Mouse (Mus musculus) frontal cortex, adult 2 months (tissue): ENCODE data around the gene Sbno2. TPM values are rescaled to one million over a fixed set of nuclear protein-coding genes. Genes with fewer than 3 reads are reported as not detected.
A peak's percentile ranks its signal among the peaks of the same experiment; 100 is the strongest.
"Not testable (repeated sequence)": the region's sequence is repeated elsewhere in the genome, so short reads cannot be mapped to it uniquely, and the experiment has no call there.

Experiments
- DNase-seq, 2 experiments: peaks; one replicate each; pipeline ENCODE4 v3.0.0; 2022; ENCODE audit warnings: low spot score in 1 of 2; ENCODE audit errors: extremely low spot score in 1 of 2
- polyA plus RNA-seq: library from polyadenylated mRNA; depleted of rRNA; stranded (reverse); fragments of >200 nt; gene quantifications from 2 replicates; pipeline ENCODE4 v1.2.3, GENCODE M21; 2012

Gene Sbno2
- polyA plus RNA-seq, 1 experiment, result 26.6 TPM

- DNase-seq, result no peak
Observed at GRCm38 (mm10) chr10:80069251-80069650, 36.1 kb downstream of the Sbno2 start.

- DNase-seq, result no peak
Observed at GRCm38 (mm10) chr10:80063877-80064650, 41.3 kb downstream of the Sbno2 start.

- DNase-seq, result peak in 1 of 2 experiments; percentile 34
Observed at GRCm38 (mm10) chr10:80063104-80063503, 42.3 kb downstream of the Sbno2 start.

GRCm38 (mm10) chr10:80057683-80058326 lies 47.6 kb downstream of the Sbno2 start:
- DNase-seq, result peak in 1 of 2 experiments; percentile 28

- no peak for DNase-seq
Observed at GRCm38 (mm10) chr10:80056976-80057682, 48.2 kb downstream of the Sbno2 start.

GRCm38 (mm10) chr10:80056506-80056905 lies 48.9 kb downstream of the Sbno2 start:
- DNase-seq, result no peak

GRCm38 (mm10) chr10:80055891-80056290 lies 49.5 kb downstream of the Sbno2 start:
- DNase-seq, result no peak

GRCm38 (mm10) chr10:80055364-80055763 lies 50.0 kb downstream of the Sbno2 start:
- no peak for DNase-seq

- not testable (repeated sequence) for DNase-seq
Observed at GRCm38 (mm10) chr10:80054911-80055310, 50.5 kb downstream of the Sbno2 start.

GRCm38 (mm10) chr10:80053831-80054815 lies 51.2 kb downstream of the Sbno2 start:
- peak in 1 of 2 experiments; percentile 47 for DNase-seq

GRCm38 (mm10) chr10:80053259-80053780 lies 52.1 kb downstream of the Sbno2 start:
- DNase-seq, result peak; percentile 99 to 100

GRCm38 (mm10) chr10:80052374-80052764 lies 53.0 kb downstream of the Sbno2 start:
- DNase-seq, result no peak

- no peak for DNase-seq
Observed at GRCm38 (mm10) chr10:80051618-80052373, 53.6 kb downstream of the Sbno2 start.

- DNase-seq, result no peak
Observed at GRCm38 (mm10) chr10:80050885-80051617, 54.3 kb downstream of the Sbno2 start.

- DNase-seq, result no peak
Observed at GRCm38 (mm10) chr10:80050244-80050643, 55.1 kb downstream of the Sbno2 start.

GRCm38 (mm10) chr10:80048834-80049233 lies 56.5 kb downstream of the Sbno2 start:
- DNase-seq, result no peak

GRCm38 (mm10) chr10:80048396-80048795 lies 57.0 kb downstream of the Sbno2 start:
- DNase-seq, result peak in 1 of 2 experiments; percentile 35

- DNase-seq, result no peak
Observed at GRCm38 (mm10) chr10:80047041-80047565, 58.3 kb downstream of the Sbno2 start, which contains the start of gene Gpx4. TSS of gene Gpx4 (plus strand) at chr10:80047166.
